Mouse (Mus musculus) myocyte (in vitro differentiated cells): Measurements from ENCODE around the gene Kcna4. TPM values are rescaled to one million over a fixed set of nuclear protein-coding genes. Genes with fewer than 3 reads are reported as not detected.
A peak's percentile ranks its signal among the peaks of the same experiment; 100 is the strongest.

ENCODE experiments used
- H3K27me3 ChIP-seq: one replicate; pipeline ENCODE4 v1.6.1; 2011; ENCODE audit not compliant: control insufficient read depth, insufficient read depth, insufficient read length
- H3K36me3 ChIP-seq: one replicate; pipeline ENCODE4 v1.6.1; 2011; ENCODE audit not compliant: control insufficient read depth, insufficient read depth
- H3K4me2 ChIP-seq: one replicate; pipeline ENCODE4 v1.6.1; 2011; ENCODE audit warnings: low read depth, control low read depth
- H3K4me3 ChIP-seq: one replicate; pipeline ENCODE4 v1.5.1; 2011; ENCODE audit warnings: mild to moderate bottlenecking, control low read depth, moderate library complexity
- H3K79me2 ChIP-seq: one replicate; pipeline ENCODE4 v1.6.1; 2011; ENCODE audit not compliant: control insufficient read depth, insufficient read depth
- H3ac ChIP-seq: one replicate; pipeline ENCODE4 v1.6.1; 2011; ENCODE audit not compliant: control insufficient read depth, insufficient read length
- CEBPB ChIP-seq: IDR thresholded peaks from 2 replicates; pipeline ENCODE4 v1.6.1; 2011; ENCODE audit warnings: mild to moderate bottlenecking, moderate library complexity; ENCODE audit not compliant: poor library complexity, insufficient read depth, severe bottlenecking
- E2F4 ChIP-seq: IDR thresholded peaks from one replicate; pipeline ENCODE4 v1.6.1; 2011; ENCODE audit warnings: mild to moderate bottlenecking, control low read depth, moderate library complexity; ENCODE audit not compliant: insufficient read depth
- MAX ChIP-seq: IDR thresholded peaks from one replicate; pipeline ENCODE4 v1.6.1; 2011; ENCODE audit warnings: low read depth, mild to moderate bottlenecking, control low read depth
- MYOD1 ChIP-seq, 3 experiments: IDR thresholded peaks; one replicate each; pipeline ENCODE4 v1.6.1; 2011; ENCODE audit warnings: control low read depth in 2 of 3, low read depth in 2 of 3, mild to moderate bottlenecking in 2 of 3, moderate library complexity in 1 of 3; ENCODE audit not compliant: insufficient read length in 2 of 3, control insufficient read depth in 1 of 3
- MYOG ChIP-seq, 3 experiments: IDR thresholded peaks; one replicate each; pipeline ENCODE4 v1.6.1; 2011; ENCODE audit warnings: control low read depth in 2 of 3, low read depth in 2 of 3, mild to moderate bottlenecking in 2 of 3; ENCODE audit not compliant: insufficient read length in 2 of 3, control insufficient read depth in 1 of 3, insufficient read depth in 1 of 3
- POLR2A ChIP-seq: IDR thresholded peaks from one replicate; pipeline ENCODE4 v1.6.1; 2011; ENCODE audit warnings: low read depth, mild to moderate bottlenecking, control low read depth, moderate library complexity; ENCODE audit not compliant: insufficient read length
- POLR2AphosphoS2 ChIP-seq: IDR thresholded peaks from one replicate; pipeline ENCODE4 v1.6.1; 2011; ENCODE audit warnings: low read depth, control low read depth; ENCODE audit not compliant: insufficient read length
- REST ChIP-seq: IDR thresholded peaks from one replicate; pipeline ENCODE4 v1.6.1; 2011; ENCODE audit warnings: mild to moderate bottlenecking, control low read depth, moderate library complexity; ENCODE audit not compliant: insufficient read depth, insufficient read length
- SRF ChIP-seq: IDR thresholded peaks from one replicate; pipeline ENCODE4 v1.6.1; 2011; ENCODE audit warnings: low read depth; ENCODE audit not compliant: control insufficient read depth, insufficient read length
- TCF12 ChIP-seq: IDR thresholded peaks from one replicate; pipeline ENCODE4 v1.6.1; 2011; ENCODE audit warnings: mild to moderate bottlenecking, control low read depth; ENCODE audit not compliant: poor library complexity, insufficient read depth, severe bottlenecking
- TCF3 ChIP-seq: IDR thresholded peaks from one replicate; pipeline ENCODE4 v1.6.1; 2011; ENCODE audit warnings: low read depth, control low read depth; ENCODE audit not compliant: insufficient read length
- USF1 ChIP-seq: IDR thresholded peaks from one replicate; pipeline ENCODE4 v1.6.1; 2011; ENCODE audit warnings: low read depth, mild to moderate bottlenecking, control low read depth, moderate library complexity
- polyA plus RNA-seq: library from polyadenylated mRNA; unstranded; fragments of >200 nt; fragmentation: generic; extraction: Trizol; gene quantifications from one replicate; pipeline ENCODE4 v1.2.1, GENCODE M21; 2012; ENCODE audit warnings: missing spikeins

Kcna4 gene
- polyA plus RNA-seq, 1 experiment = 0.02 TPM

DNA sequence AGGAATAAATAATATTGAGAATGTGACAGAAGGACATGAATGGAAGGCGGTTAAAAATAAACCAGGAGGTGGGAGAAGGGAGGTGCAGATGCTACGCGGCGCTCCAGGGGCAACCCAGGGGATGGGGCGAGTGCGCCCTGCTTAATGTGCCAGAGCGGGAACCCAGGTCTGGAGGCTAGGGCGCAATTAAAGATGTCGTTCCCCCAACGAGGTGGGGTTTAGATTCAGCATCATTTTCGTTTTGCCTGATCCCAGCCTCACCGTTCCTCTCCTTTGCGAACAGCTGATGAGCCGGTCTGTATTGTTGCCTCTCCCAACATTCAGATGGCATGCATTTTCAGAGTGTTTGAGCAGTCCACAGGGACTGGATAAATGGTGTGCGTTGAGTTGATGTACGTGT lies 703 bp downstream of the Kcna4 start:
- Histone ChIP-seq H3K27me3 (no peaks in the 10 kb centered on the region), H3ac (no peak overlapping the region), H3K4me2 (peak overlapping the region; percentile 74), H3K79me2 (no peaks in the 10 kb centered on the region), H3K4me3 (no peak overlapping the region), H3K36me3 (no peaks in the 10 kb centered on the region)
- no peak for TF ChIP-seq E2F4
- no peak for TF ChIP-seq POLR2A
- no peak for TF ChIP-seq POLR2AphosphoS2
- no peak for TF ChIP-seq TCF12
- no peak for TF ChIP-seq REST
- no peak for TF ChIP-seq CEBPB
- no peak for TF ChIP-seq USF1
- no peak for TF ChIP-seq MAX
- TF ChIP-seq TCF3 = no peak
- TF ChIP-seq SRF = no peak
- no peak for TF ChIP-seq MYOD1 (IDR thresholded peaks at IDR 0.05; ENCODE audit: control insufficient read depth in 1 of 3, insufficient read length in 2 of 3, low read depth in 2 of 3)
- no peak for TF ChIP-seq MYOG (IDR thresholded peaks at IDR 0.05; ENCODE audit: control insufficient read depth in 1 of 3, insufficient read depth in 1 of 3, insufficient read length in 2 of 3, low read depth in 2 of 3)

DNA sequence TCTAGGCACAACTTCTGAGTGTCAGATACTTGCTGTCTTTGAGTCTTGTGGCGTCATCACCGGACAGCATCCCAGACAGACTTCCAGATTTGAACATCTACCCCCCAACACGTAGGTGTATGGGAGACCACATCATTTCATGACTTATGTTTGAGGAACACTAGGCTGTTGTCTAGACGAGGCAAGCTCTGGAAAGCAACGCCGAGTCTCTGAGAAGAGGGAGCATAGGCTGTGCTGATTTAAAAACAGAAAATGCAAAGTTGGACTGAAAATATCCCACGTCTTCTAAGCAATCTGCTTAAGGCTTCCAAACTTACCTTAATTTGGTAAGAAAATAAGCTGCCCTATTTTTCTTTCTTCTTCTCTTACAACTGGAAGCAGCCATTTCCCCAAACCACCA lies 4.1 kb downstream of the Kcna4 start:
- Histone ChIP-seq H3K4me2 (no peak overlapping the region), H3K36me3 (no peaks in the 10 kb centered on the region), H3K27me3 (no peaks in the 10 kb centered on the region), H3K79me2 (no peaks in the 10 kb centered on the region), H3K4me3 (no peak overlapping the region), H3ac (no peak overlapping the region)
- no peak for TF ChIP-seq REST
- no peak for TF ChIP-seq CEBPB
- no peak for TF ChIP-seq TCF3
- TF ChIP-seq POLR2AphosphoS2 = no peak
- no peak for TF ChIP-seq MYOD1 (IDR thresholded peaks at IDR 0.05; ENCODE audit: control insufficient read depth in 1 of 3, insufficient read length in 2 of 3, low read depth in 2 of 3)
- no peak for TF ChIP-seq MAX
- TF ChIP-seq MYOG (IDR thresholded peaks at IDR 0.05; ENCODE audit: control insufficient read depth in 1 of 3, insufficient read depth in 1 of 3, insufficient read length in 2 of 3, low read depth in 2 of 3) = no peak
- no peak for TF ChIP-seq USF1
- TF ChIP-seq E2F4 = no peak
- no peak for TF ChIP-seq POLR2A
- no peak for TF ChIP-seq SRF
- no peak for TF ChIP-seq TCF12

DNA sequence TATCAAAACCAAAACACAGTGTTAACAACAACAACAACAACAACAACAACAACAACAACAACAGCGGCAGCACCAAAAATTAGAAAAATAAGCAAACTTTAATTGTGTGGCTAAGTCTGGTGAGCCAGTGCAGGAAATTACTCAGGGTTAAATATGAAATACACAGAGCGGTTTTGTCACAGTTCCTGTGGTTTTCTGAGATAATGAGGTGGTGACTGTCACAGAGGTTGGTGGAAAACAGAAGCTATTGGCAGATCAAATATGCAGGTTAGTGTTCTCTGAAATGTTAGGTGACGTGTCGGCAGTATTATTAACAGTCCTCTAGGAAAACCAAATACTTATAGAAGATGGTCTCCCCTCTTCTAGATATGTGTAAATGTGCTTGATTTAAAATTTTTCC lies 11.4 kb downstream of the Kcna4 start:
- no peak for TF ChIP-seq MAX
- no peak for TF ChIP-seq E2F4
- TF ChIP-seq SRF = no peak
- H3K27me3 ChIP-seq = no peaks in the 10 kb centered on the region
- H3K4me3 ChIP-seq = no peak overlapping the region
- no peaks in the 10 kb centered on the region for H3K36me3 ChIP-seq
- H3ac ChIP-seq = no peak overlapping the region
- H3K79me2 ChIP-seq = no peaks in the 10 kb centered on the region
- H3K4me2 ChIP-seq = no peak overlapping the region

DNA sequence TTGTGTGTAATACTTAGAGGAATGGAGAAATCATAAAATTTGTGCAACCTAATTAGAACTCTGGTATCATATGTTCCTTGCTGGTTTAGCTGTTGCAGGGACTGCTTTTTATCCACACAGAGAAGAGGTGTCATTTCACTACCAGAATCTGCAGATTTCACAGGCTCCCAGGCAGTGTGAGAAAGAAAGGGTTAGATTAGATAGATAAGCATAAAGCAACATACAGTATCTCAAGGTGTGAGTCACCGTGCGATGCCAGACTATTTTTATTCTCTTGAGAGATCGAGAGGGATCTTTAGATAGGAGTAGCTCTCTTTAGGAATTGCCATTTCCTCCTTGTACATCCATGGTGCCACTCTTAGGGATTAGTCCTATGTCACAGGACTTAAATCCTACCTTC lies 14.3 kb downstream of the Kcna4 start:
- no peak overlapping the region for H3K4me3 ChIP-seq
- no peaks in the 10 kb centered on the region for H3K79me2 ChIP-seq
- no peak for TF ChIP-seq MAX
- TF ChIP-seq REST = no peak
- TF ChIP-seq CEBPB = no peak
- TF ChIP-seq POLR2A = no peak
- TF ChIP-seq SRF = no peak
- no peak for TF ChIP-seq POLR2AphosphoS2
- no peak for TF ChIP-seq TCF12
- TF ChIP-seq E2F4 = no peak
- TF ChIP-seq MYOG (IDR thresholded peaks at IDR 0.05; ENCODE audit: control insufficient read depth in 1 of 3, insufficient read depth in 1 of 3, insufficient read length in 2 of 3, low read depth in 2 of 3) = no peak
- TF ChIP-seq USF1 = no peak
- TF ChIP-seq TCF3 = no peak
- no peak for TF ChIP-seq MYOD1 (IDR thresholded peaks at IDR 0.05; ENCODE audit: control insufficient read depth in 1 of 3, insufficient read length in 2 of 3, low read depth in 2 of 3)
- H3K27me3 ChIP-seq = no peaks in the 10 kb centered on the region
- H3K4me2 ChIP-seq = no peak overlapping the region
- H3K36me3 ChIP-seq = no peaks in the 10 kb centered on the region
- H3ac ChIP-seq = no peak overlapping the region

DNA sequence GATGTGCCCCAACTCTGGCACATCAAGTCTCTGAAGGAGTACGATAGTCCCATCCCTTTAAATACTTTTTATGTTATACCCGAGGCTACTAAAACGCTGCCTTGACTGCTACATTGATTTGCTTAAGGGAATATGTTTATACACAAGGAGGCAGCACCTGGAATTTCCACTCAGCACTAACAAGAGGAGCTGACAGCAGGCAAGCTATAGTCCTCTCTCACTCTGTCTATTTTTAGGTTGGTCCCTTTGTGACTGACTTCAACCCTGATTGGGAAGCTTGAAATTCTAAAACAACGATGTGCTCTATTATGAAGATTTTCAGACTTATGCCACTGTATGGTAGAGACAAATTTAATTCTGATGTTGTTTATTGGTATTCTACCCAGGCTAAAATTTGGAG lies 15.6 kb downstream of the Kcna4 start:
- Histone ChIP-seq H3K36me3 (no peaks in the 10 kb centered on the region), H3K4me2 (no peak overlapping the region), H3ac (no peak overlapping the region), H3K27me3 (no peaks in the 10 kb centered on the region), H3K4me3 (no peak overlapping the region), H3K79me2 (no peaks in the 10 kb centered on the region)
- TF ChIP-seq MYOD1 (IDR thresholded peaks at IDR 0.05; ENCODE audit: control insufficient read depth in 1 of 3, insufficient read length in 2 of 3, low read depth in 2 of 3) (no peak), CEBPB (no peak), SRF (no peak), MYOG (IDR thresholded peaks at IDR 0.05; ENCODE audit: control insufficient read depth in 1 of 3, insufficient read depth in 1 of 3, insufficient read length in 2 of 3, low read depth in 2 of 3) (no peak), TCF3 (no peak), REST (no peak), POLR2AphosphoS2 (no peak), TCF12 (no peak), POLR2A (no peak), MAX (no peak), E2F4 (no peak), USF1 (no peak)
